Mouse (Mus musculus): Measurements from ENCODE around the gene Tceal1. TPM values are rescaled to one million over a fixed set of nuclear protein-coding genes. Genes with fewer than 3 reads are reported as not detected.
"Not testable (repeated sequence)": the region's sequence is repeated elsewhere in the genome, so short reads cannot be mapped to it uniquely, and the experiment has no call there.

Tceal1 gene
- 1.1 TPM for polyA plus RNA-seq (2012; fragmentation: generic; extraction: Trizol)

GRCm38 (mm10) chrX:136707446-136708167, at the start of gene Tceal1:
Gene Tceal1 (plus strand): TSS chrX:136707982.
- H3ac ChIP-seq (ENCODE audit: control insufficient read depth, insufficient read length), result no peak within 1 kb of the TSS
- no peak for TF ChIP-seq POLR2A (IDR thresholded peaks at IDR 0.05; ENCODE audit: insufficient read length, low read depth)
- peak; percentile 88 for TF ChIP-seq USF1 (IDR thresholded peaks at IDR 0.05; ENCODE audit: low read depth)
- no peak for TF ChIP-seq POLR2AphosphoS2 (IDR thresholded peaks at IDR 0.05; ENCODE audit: insufficient read length, low read depth)
- H3K4me3 ChIP-seq, result peak within 1 kb of the TSS; percentile 26
- no peaks in the 10 kb centered on the region for H3K36me3 ChIP-seq (ENCODE audit: control insufficient read depth, insufficient read depth)
- no peaks in the 10 kb centered on the region for H3K79me2 ChIP-seq (ENCODE audit: control insufficient read depth, insufficient read depth)
- peak within 1 kb of the TSS; percentile 53 for H3K4me2 ChIP-seq (ENCODE audit: low read depth)
- H3K27me3 ChIP-seq (ENCODE audit: control insufficient read depth, insufficient read depth, insufficient read length), result no peaks in the 10 kb centered on the region

DNA sequence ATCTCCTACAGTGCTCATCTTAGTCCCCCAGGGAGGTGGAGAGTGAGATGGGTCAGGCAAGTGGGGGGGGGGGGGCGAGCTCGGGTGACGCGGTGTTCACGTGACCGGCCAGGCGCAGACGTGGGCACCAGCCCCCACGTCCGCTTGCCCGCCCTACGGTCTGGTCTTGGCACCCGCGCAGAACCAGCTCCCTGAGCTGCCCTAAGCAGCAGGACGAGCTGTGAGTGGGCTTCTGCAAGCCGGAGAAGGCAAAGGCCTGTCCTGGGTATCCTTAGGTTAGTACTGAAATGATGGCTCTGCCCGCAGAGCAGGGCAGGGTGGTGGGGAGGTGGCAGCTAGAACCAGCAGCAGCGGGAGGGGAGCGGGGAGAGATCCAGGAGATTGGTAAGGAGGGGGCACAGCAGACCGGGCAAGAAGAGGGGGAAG, 41.5 kb upstream of the Tceal1 start:
- no peak for TF ChIP-seq MAX (IDR thresholded peaks at IDR 0.05; ENCODE audit: low read depth)
- TF ChIP-seq MYOD1 (IDR thresholded peaks at IDR 0.05; ENCODE audit: control insufficient read depth in 1 of 3, insufficient read length in 2 of 3, low read depth in 2 of 3), result no peak
- no peak for TF ChIP-seq MYOG (IDR thresholded peaks at IDR 0.05; ENCODE audit: control insufficient read depth in 1 of 3, insufficient read depth in 1 of 3, insufficient read length in 2 of 3, low read depth in 2 of 3)
- TF ChIP-seq USF1 (IDR thresholded peaks at IDR 0.05; ENCODE audit: low read depth), result no peak
- no peak for TF ChIP-seq REST (IDR thresholded peaks at IDR 0.05; ENCODE audit: insufficient read depth, insufficient read length)
- TF ChIP-seq POLR2A (IDR thresholded peaks at IDR 0.05; ENCODE audit: insufficient read length, low read depth), result no peak
- TF ChIP-seq E2F4 (IDR thresholded peaks at IDR 0.05; ENCODE audit: insufficient read depth), result no peak
- TF ChIP-seq POLR2AphosphoS2 (IDR thresholded peaks at IDR 0.05; ENCODE audit: insufficient read length, low read depth), result no peak
- no peak overlapping the region for H3ac ChIP-seq (ENCODE audit: control insufficient read depth, insufficient read length)
- no peaks in the 10 kb centered on the region for H3K79me2 ChIP-seq (ENCODE audit: control insufficient read depth, insufficient read depth)
- H3K4me3 ChIP-seq, result no peak overlapping the region
- no peaks in the 10 kb centered on the region for H3K27me3 ChIP-seq (ENCODE audit: control insufficient read depth, insufficient read depth, insufficient read length)
- H3K4me2 ChIP-seq (ENCODE audit: low read depth), result no peak overlapping the region
- no peaks in the 10 kb centered on the region for H3K36me3 ChIP-seq (ENCODE audit: control insufficient read depth, insufficient read depth)

DNA sequence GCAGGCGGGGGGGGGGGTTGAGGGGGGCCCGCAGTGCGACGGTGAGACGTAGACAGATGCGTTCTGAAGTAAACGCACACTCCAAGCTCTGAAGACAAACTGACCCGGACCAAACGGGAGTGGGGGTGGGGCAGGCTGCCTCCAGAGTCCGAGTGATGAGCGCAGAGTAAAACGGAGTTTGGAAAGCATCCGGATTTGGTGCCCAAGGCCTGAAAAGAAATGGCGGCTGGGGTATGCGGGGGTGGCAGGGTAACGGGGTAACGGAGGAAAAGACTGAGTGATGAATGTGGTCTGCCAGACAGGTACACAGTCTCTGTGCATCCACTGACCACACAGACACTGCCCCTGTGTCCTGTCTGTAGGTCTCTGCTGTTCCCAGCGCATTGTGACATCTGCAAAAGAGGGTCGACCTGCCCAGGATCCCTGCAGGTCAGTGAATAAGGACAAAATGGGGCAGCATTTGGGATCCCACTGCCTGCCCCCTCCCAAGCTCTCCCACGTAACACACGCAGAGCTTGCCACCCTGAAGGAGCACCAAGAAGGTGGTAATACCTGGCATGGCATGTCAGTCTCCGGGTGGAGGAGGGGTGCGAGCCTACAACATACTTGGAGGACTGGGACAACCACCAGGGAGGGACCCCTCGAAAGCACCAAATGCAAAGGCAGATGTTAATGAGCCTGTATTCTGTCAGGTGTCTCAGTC, 40.9 kb upstream of the Tceal1 start:
- not testable (repeated sequence) for H3K27me3 ChIP-seq (ENCODE audit: control insufficient read depth, insufficient read depth, insufficient read length); H3K4me3 ChIP-seq; H3ac ChIP-seq (ENCODE audit: control insufficient read depth, insufficient read length); H3K79me2 ChIP-seq (ENCODE audit: control insufficient read depth, insufficient read depth); H3K4me2 ChIP-seq (ENCODE audit: low read depth); H3K36me3 ChIP-seq (ENCODE audit: control insufficient read depth, insufficient read depth)

DNA sequence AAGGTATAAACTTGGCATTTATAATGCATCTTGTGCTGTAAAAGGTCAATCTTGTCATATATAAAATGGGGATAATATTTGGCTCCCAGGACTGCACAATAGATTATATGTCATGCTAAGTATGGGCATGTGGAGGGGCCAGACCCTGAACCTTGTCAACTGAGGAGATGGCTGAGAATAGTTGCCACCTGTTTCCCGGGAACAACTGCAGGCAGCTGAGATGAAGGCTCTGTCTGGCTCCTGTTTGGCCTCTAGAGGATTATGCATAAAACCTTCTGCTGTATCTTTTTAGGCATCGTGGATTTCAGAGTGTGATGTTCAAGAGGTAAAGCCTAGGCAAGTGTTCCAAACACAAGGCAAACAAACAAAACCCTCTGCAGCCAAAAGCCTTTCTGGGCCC, 39.0 kb upstream of the Tceal1 start:
- Histone ChIP-seq H3K4me2 (ENCODE audit: low read depth) (no peak overlapping the region), H3K27me3 (ENCODE audit: control insufficient read depth, insufficient read depth, insufficient read length) (no peaks in the 10 kb centered on the region), H3K79me2 (ENCODE audit: control insufficient read depth, insufficient read depth) (no peaks in the 10 kb centered on the region), H3K4me3 (no peak overlapping the region), H3K36me3 (ENCODE audit: control insufficient read depth, insufficient read depth) (no peaks in the 10 kb centered on the region), H3ac (ENCODE audit: control insufficient read depth, insufficient read length) (no peak overlapping the region)
- no peak for TF ChIP-seq MAX (IDR thresholded peaks at IDR 0.05; ENCODE audit: low read depth)
- TF ChIP-seq MYOD1 (IDR thresholded peaks at IDR 0.05; ENCODE audit: control insufficient read depth in 1 of 3, insufficient read length in 2 of 3, low read depth in 2 of 3), result peak; percentile 33 to 78 (median 77)
- peak; percentile 29 for TF ChIP-seq TCF12 (IDR thresholded peaks at IDR 0.05; ENCODE audit: insufficient read depth, poor library complexity, severe bottlenecking)
- peak in 2 of 3 experiments; percentile 44 to 75 for TF ChIP-seq MYOG (IDR thresholded peaks at IDR 0.05; ENCODE audit: control insufficient read depth in 1 of 3, insufficient read depth in 1 of 3, insufficient read length in 2 of 3, low read depth in 2 of 3)
- TF ChIP-seq TCF3 (IDR thresholded peaks at IDR 0.05; ENCODE audit: insufficient read length, low read depth), result peak; percentile 41

DNA sequence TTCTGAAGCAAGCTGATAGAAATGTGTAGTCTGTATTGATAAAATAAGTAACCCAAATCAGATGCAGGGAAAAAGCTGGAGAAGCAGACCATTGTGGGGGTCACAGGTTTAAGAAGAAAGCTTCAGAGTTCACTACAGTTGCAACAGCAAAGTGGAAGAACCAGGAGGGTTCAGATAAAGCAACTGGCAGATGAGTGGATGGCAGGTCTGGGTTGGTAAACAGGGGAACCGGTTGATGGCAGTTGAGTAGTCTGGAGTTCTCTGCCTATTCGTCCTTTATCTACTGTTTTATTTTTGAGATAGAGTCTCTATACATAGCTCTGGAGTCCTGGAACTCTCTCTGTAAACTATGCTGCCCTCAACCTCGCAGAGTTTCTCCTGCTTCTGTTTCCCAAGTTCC, 26.8 kb upstream of the Tceal1 start:
- no peak overlapping the region for H3K4me3 ChIP-seq
- H3K4me2 ChIP-seq (ENCODE audit: low read depth), result no peak overlapping the region
- no peaks in the 10 kb centered on the region for H3K36me3 ChIP-seq (ENCODE audit: control insufficient read depth, insufficient read depth)
- no peaks in the 10 kb centered on the region for H3K79me2 ChIP-seq (ENCODE audit: control insufficient read depth, insufficient read depth)
- no peak overlapping the region for H3ac ChIP-seq (ENCODE audit: control insufficient read depth, insufficient read length)
- TF ChIP-seq TCF12 (IDR thresholded peaks at IDR 0.05; ENCODE audit: insufficient read depth, poor library complexity, severe bottlenecking) (no peak), USF1 (IDR thresholded peaks at IDR 0.05; ENCODE audit: low read depth) (no peak), REST (IDR thresholded peaks at IDR 0.05; ENCODE audit: insufficient read depth, insufficient read length) (no peak), E2F4 (IDR thresholded peaks at IDR 0.05; ENCODE audit: insufficient read depth) (no peak), POLR2AphosphoS2 (IDR thresholded peaks at IDR 0.05; ENCODE audit: insufficient read length, low read depth) (no peak), MYOG (IDR thresholded peaks at IDR 0.05; ENCODE audit: control insufficient read depth in 1 of 3, insufficient read depth in 1 of 3, insufficient read length in 2 of 3, low read depth in 2 of 3) (no peak), MYOD1 (IDR thresholded peaks at IDR 0.05; ENCODE audit: control insufficient read depth in 1 of 3, insufficient read length in 2 of 3, low read depth in 2 of 3) (no peak), CEBPB (IDR thresholded peaks at IDR 0.05; ENCODE audit: insufficient read depth, poor library complexity, severe bottlenecking) (no peak), TCF3 (IDR thresholded peaks at IDR 0.05; ENCODE audit: insufficient read length, low read depth) (no peak)
- no peaks in the 10 kb centered on the region for H3K27me3 ChIP-seq (ENCODE audit: control insufficient read depth, insufficient read depth, insufficient read length)

DNA sequence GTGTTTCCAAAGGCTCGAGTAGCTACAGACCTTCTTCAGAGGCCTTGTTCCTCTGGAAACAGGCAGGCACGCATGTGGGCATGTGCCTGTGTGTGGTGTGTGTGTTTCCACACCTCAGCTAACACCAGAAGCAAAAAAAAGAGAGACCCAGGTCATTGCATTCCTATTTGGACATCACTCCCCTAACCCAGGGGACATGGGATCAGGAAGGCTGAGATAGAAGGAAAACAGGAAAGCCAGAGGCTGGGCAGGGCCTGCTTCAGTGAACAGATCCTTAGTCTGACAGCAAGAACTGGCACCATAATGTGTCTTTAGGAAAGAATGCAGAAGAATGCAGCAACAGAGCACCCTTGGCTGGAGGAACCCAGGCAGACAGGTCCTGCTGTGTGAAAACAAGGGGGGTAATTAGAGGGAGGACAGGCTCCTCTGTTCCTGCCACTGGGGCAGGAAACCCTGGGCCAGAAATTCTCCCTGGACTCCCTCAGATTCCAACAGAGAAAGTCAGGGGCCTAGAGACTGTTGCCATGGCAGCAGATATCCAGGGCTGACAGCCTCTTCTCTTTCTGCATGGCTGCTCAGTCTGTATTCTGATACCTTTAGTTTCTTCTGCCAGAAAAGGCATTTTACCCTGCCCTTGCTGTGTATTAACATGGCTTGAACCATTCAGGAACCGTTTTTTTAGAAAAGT, 16.0 kb upstream of the Tceal1 start:
- H3K36me3 ChIP-seq (ENCODE audit: control insufficient read depth, insufficient read depth); H3K79me2 ChIP-seq (ENCODE audit: control insufficient read depth, insufficient read depth); H3ac ChIP-seq (ENCODE audit: control insufficient read depth, insufficient read length); H3K4me2 ChIP-seq (ENCODE audit: low read depth); H3K27me3 ChIP-seq (ENCODE audit: control insufficient read depth, insufficient read depth, insufficient read length); H3K4me3 ChIP-seq: not testable (repeated sequence)

All from myocyte (in vitro differentiated cells).